Mouse (Mus musculus) liver, embryonic 14.5 days (tissue): ENCODE results near the gene Irs3. TPM values are rescaled to one million over a fixed set of nuclear protein-coding genes. Genes with fewer than 3 reads are reported as not detected.

Experiments
- ATAC-seq: fragments of 200-750 bp; cut with Nextera tagmentation; 2 replicates; pipeline ENCODE4 v1.8.0; 2017; ENCODE audit warnings: moderate number of reproducible peaks, mild to moderate bottlenecking, moderate library complexity; ENCODE audit not compliant: insufficient read depth
- DNase-seq, 3 experiments: peaks; one replicate each; pipeline ENCODE4 v3.0.0-alpha.2; 2012 to 2013; ENCODE audit warnings: low read depth in 3 of 3, low spot score in 3 of 3
- H3K27ac ChIP-seq: fragments of 300-500 bp; sonication (generic); 2 replicates; pipeline ENCODE4 v1.5.1; 2014; ENCODE audit warnings: moderate library complexity, mild to moderate bottlenecking, control low read depth, inconsistent platforms
- H3K27me3 ChIP-seq: fragments of 300-500 bp; sonication (generic); 2 replicates; pipeline ENCODE4 v1.6.1; 2014; ENCODE audit warnings: mild to moderate bottlenecking, low read length, moderate library complexity; ENCODE audit not compliant: control insufficient read depth, insufficient read depth
- H3K36me3 ChIP-seq: fragments of 300-500 bp; sonication (generic); replicated peaks from 2 replicates; pipeline ENCODE4 v1.6.1; 2014; ENCODE audit warnings: low read depth; ENCODE audit not compliant: control insufficient read depth, insufficient read depth
- H3K4me1 ChIP-seq, 2 experiments: fragments of 200-500 bp in 1 of 2; fragments of 300-500 bp in 1 of 2; sonication (generic) in 1 of 2; replicated peaks; 2 replicates each; pipeline ENCODE4 v1.6.1; 2012 to 2014; ENCODE audit warnings: antibody characterized with exemption in 1 of 2, inconsistent platforms in 1 of 2, low read length in 1 of 2; ENCODE audit not compliant: control insufficient read depth in 2 of 2, insufficient read depth in 2 of 2
- H3K4me2 ChIP-seq: fragments of 300-500 bp; sonication (generic); 2 replicates; pipeline ENCODE4 v1.6.1; 2014; ENCODE audit warnings: low read depth, mild to moderate bottlenecking, control low read depth, moderate library complexity
- H3K4me3 ChIP-seq, 2 experiments: fragments of 200-500 bp in 1 of 2; fragments of 300-500 bp in 1 of 2; sonication (generic) in 1 of 2; 2 replicates each; pipeline ENCODE4 v1.5.1; 2012 to 2014; ENCODE audit warnings: low read depth in 2 of 2, low read length in 2 of 2, mild to moderate bottlenecking in 2 of 2, control low read depth in 1 of 2, inconsistent platforms in 1 of 2, moderate library complexity in 1 of 2; ENCODE audit not compliant: insufficient read depth in 1 of 2
- H3K9ac ChIP-seq: fragments of 300-500 bp; sonication (generic); replicated peaks from 2 replicates; pipeline ENCODE4 v1.6.1; 2014; ENCODE audit warnings: mild to moderate bottlenecking, control low read depth, moderate library complexity
- H3K9me3 ChIP-seq: fragments of 300-500 bp; sonication (generic); 2 replicates; pipeline ENCODE4 v1.6.1; 2016; ENCODE audit warnings: low read length, mixed read lengths; ENCODE audit not compliant: control insufficient read depth
- CTCF ChIP-seq: IDR thresholded peaks from 2 replicates; pipeline ENCODE4 v1.5.1; 2016; ENCODE audit warnings: antibody characterized with exemption, low read depth, control low read depth
- EP300 ChIP-seq: IDR thresholded peaks from 2 replicates; pipeline ENCODE4 v1.6.1; 2016; ENCODE audit warnings: antibody characterized with exemption, low read depth
- WGBS: fragments of 180-500 bp; shearing (Covaris S2); extraction: QIAGEN DNeasy Blood & Tissue Kit; methylation state at CpG from one replicate; pipeline ENCODE4 v1.1.7; 2014; ENCODE audit not compliant: insufficient replicate concordance; 5-methylcytosine and 5-hydroxymethylcytosine counted together
- polyA plus RNA-seq, 2 experiments: library from polyadenylated mRNA; depleted of rRNA in 1 of 2; stranded (reverse) in 1 of 2; unstranded in 1 of 2; fragments of >200 nt; fragmentation: Nextera tagmentation in 1 of 2; extraction: Ambion mirVana in 1 of 2; gene quantifications; 2 replicates each; pipeline versions ENCODE4 v1.2.1 to v1.2.3; 2012 to 2014

The Irs3 gene
- polyA plus RNA-seq, 2 experiments: 0.02 TPM; not detected in 1

- no peak overlapping the region for H3K27ac ChIP-seq
- peaks cover 21% of the 10 kb centered on the region for H3K36me3 ChIP-seq
- no peaks in the 10 kb centered on the region for H3K9me3 ChIP-seq
- peak overlapping the region; percentile 21 to 69; a peak in 3 of 4 replicates for H3K4me3 ChIP-seq
- peaks cover 29 to 34% of the 10 kb centered on the region in 2 experiments for H3K4me1 ChIP-seq
- WGBS: 84% methylated on average over 6 of the region's 6 CpGs
- TF ChIP-seq EP300: no peak
- TF ChIP-seq CTCF: no peak
- no peaks in the 10 kb centered on the region for H3K27me3 ChIP-seq
- H3K9ac ChIP-seq: peak overlapping the region; percentile 73
- ATAC-seq: no peak
- no peak for DNase-seq
- H3K4me2 ChIP-seq: peak overlapping the region; percentile 70
Observed at GRCm38 (mm10) chr5:137682526-137682925, 37.0 kb upstream of the Irs3 start.

- Histone ChIP-seq H3K4me3 (no peak overlapping the region), H3K36me3 (peaks cover 31% of the 10 kb centered on the region), H3K4me1 (peaks cover 12% of the 10 kb centered on the region in 2 experiments), H3K9me3 (no peaks in the 10 kb centered on the region), H3K9ac (no peak overlapping the region), H3K27ac (no peak overlapping the region), H3K4me2 (no peak overlapping the region), H3K27me3 (no peaks in the 10 kb centered on the region)
- WGBS: 87% methylated on average over 4 of the region's 4 CpGs
- no peak for TF ChIP-seq EP300
- no peak for TF ChIP-seq CTCF
- ATAC-seq: no peak
- no peak for DNase-seq
Observed at GRCm38 (mm10) chr5:137679726-137680125, 34.2 kb upstream of the Irs3 start.

- H3K4me1 ChIP-seq: peaks cover 19 to 20% of the 10 kb centered on the region in 2 experiments
Observed at GRCm38 (mm10) chr5:137678736-137679135, 33.2 kb upstream of the Irs3 start.

GRCm38 (mm10) chr5:137677859-137678258 is 32.3 kb upstream of the Irs3 start:
- ATAC-seq (no peak), DNase-seq (no peak)
- Histone ChIP-seq H3K4me3 (no peak overlapping the region), H3K27me3 (no peaks in the 10 kb centered on the region), H3K9ac (no peak overlapping the region), H3K27ac (no peak overlapping the region), H3K4me2 (no peak overlapping the region), H3K4me1 (peaks cover 27% of the 10 kb centered on the region in 2 experiments), H3K9me3 (no peaks in the 10 kb centered on the region), H3K36me3 (peaks cover 34% of the 10 kb centered on the region)
- TF ChIP-seq CTCF (no peak), EP300 (no peak)
- 95% methylated on average over 8 of the region's 8 CpGs for WGBS

More at GRCm38 (mm10) chr5:137678736-137679135, 33.2 kb upstream of the Irs3 start:
- H3K4me2 ChIP-seq: no peak overlapping the region
- ATAC-seq: no peak
- no peak for DNase-seq
- H3K9ac ChIP-seq: no peak overlapping the region
- H3K27ac ChIP-seq: no peak overlapping the region
- WGBS: 84% methylated on average over 3 of the region's 3 CpGs
- no peaks in the 10 kb centered on the region for H3K9me3 ChIP-seq
- H3K27me3 ChIP-seq: no peaks in the 10 kb centered on the region
- TF ChIP-seq CTCF (no peak), EP300 (no peak)
- no peak overlapping the region for H3K4me3 ChIP-seq
- peaks cover 34% of the 10 kb centered on the region for H3K36me3 ChIP-seq

- Histone ChIP-seq H3K9me3 (no peaks in the 10 kb centered on the region), H3K4me2 (no peak overlapping the region), H3K36me3 (peaks cover 19% of the 10 kb centered on the region), H3K27me3 (no peaks in the 10 kb centered on the region), H3K9ac (no peak overlapping the region), H3K4me1 (peaks cover 28 to 39% of the 10 kb centered on the region in 2 experiments), H3K27ac (no peak overlapping the region; the same call in 1 of the 2 replicates), H3K4me3 (no peak overlapping the region)
- DNase-seq: no peak
- ATAC-seq: no peak
- no peak for TF ChIP-seq CTCF
- no peak for TF ChIP-seq EP300
- 86% methylated on average over 8 of the region's 8 CpGs for WGBS
Observed at GRCm38 (mm10) chr5:137674786-137675185, 29.3 kb upstream of the Irs3 start.
